Mouse (Mus musculus) lung, adult 2 months (tissue): ENCODE data around the gene Itgax.

Experiments used
- CTCF ChIP-seq: fragments of 200-500 bp; IDR thresholded peaks from 2 replicates; pipeline ENCODE4 v1.5.1; 2011; ENCODE audit warnings: mild to moderate bottlenecking, low read length, control low read depth; ENCODE audit not compliant: insufficient read depth
- POLR2A ChIP-seq: fragments of 200-500 bp; IDR thresholded peaks from 2 replicates; pipeline ENCODE4 v1.6.1; 2011; ENCODE audit warnings: low read depth, mild to moderate bottlenecking, control low read depth, low read length, borderline replicate concordance; ENCODE audit errors: extremely low read depth

DNA sequence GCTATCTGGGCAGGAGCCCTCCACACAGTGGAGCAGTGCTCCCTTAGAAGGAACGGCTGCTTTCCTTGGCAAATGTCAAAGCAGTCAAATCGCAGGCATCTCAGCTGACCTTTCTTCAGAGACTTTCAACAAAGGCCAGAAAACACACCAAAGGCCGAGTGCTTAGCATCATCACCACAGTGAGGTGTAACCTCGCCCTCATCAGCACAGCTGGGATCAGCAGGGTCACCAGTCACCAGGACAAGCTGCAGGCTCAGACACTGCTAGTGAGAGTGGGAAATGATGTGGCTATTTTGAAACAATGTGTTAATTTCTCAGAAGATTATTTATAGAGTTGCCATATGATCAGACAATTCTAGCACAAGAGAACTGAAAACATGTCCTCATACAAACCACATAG, 7.6 kb downstream of the Itgax start:
- no peak for TF ChIP-seq CTCF
- no peak for TF ChIP-seq POLR2A
